Mouse (Mus musculus) heart, embryonic 10.5 days (tissue): ENCODE results near the gene Trabd2b. TPM values are rescaled to one million over a fixed set of nuclear protein-coding genes. Genes with fewer than 3 reads are reported as not detected.

Source experiments
- DNase-seq: peaks from one replicate; pipeline ENCODE4 v3.0.0-alpha.2; 2017; ENCODE audit warnings: low spot score
- H3K27ac ChIP-seq: fragments of 300-500 bp; sonication (generic); 2 replicates; pipeline ENCODE4 v1.5.1; 2016; ENCODE audit warnings: mild to moderate bottlenecking
- H3K27me3 ChIP-seq: fragments of 300-500 bp; sonication (generic); 2 replicates; pipeline ENCODE4 v1.6.1; 2016; ENCODE audit warnings: mild to moderate bottlenecking; ENCODE audit not compliant: poor library complexity, insufficient read depth, severe bottlenecking
- H3K36me3 ChIP-seq: fragments of 300-500 bp; sonication (generic); 2 replicates; pipeline ENCODE4 v1.6.1; 2016; ENCODE audit warnings: mild to moderate bottlenecking, moderate library complexity
- H3K4me1 ChIP-seq: fragments of 300-500 bp; sonication (generic); 2 replicates; pipeline ENCODE4 v1.6.1; 2016; ENCODE audit warnings: mild to moderate bottlenecking
- H3K4me3 ChIP-seq: fragments of 300-500 bp; sonication (generic); 2 replicates; pipeline ENCODE4 v1.5.1; 2016; ENCODE audit warnings: mild to moderate bottlenecking, moderate library complexity
- H3K9me3 ChIP-seq: fragments of 300-500 bp; sonication (generic); 2 replicates; pipeline ENCODE4 v1.6.1; 2016; ENCODE audit warnings: mild to moderate bottlenecking, moderate library complexity
- WGBS: fragments of 180-500 bp; shearing (Covaris S2); methylation state at CpG from one replicate; pipeline ENCODE4 v1.1.7; 2016; 5-methylcytosine and 5-hydroxymethylcytosine counted together
- polyA plus RNA-seq: library from polyadenylated mRNA; unstranded; fragments of >200 nt; fragmentation: Nextera tagmentation; extraction: Ambion mirVana; gene quantifications from 2 replicates; pipeline ENCODE4 v1.2.1, GENCODE M21; 2016

Gene Trabd2b
- 0.65 and 2.2 TPM in 2 replicates for polyA plus RNA-seq

- Histone ChIP-seq H3K9me3 (no peaks in the 10 kb centered on the region), H3K4me1 (peaks cover 29% of the 10 kb centered on the region), H3K27me3 (peaks cover 92% of the 10 kb centered on the region), H3K36me3 (no peaks in the 10 kb centered on the region), H3K27ac (peak within 1 kb of the TSS; percentile 87), H3K4me3 (peak within 1 kb of the TSS; percentile 81)
- 1% methylated on average over 61 of the region's 61 CpGs for WGBS
- no peak for DNase-seq
Measured at GRCm38 (mm10) chr4:114406355-114407101, at the start of gene Trabd2b. Gene Trabd2b, plus strand, starts transcription at chr4:114406724.

- no peak for DNase-seq
- Histone ChIP-seq H3K27ac (no peak overlapping the region), H3K4me3 (no peak overlapping the region), H3K4me1 (peaks cover 28% of the 10 kb centered on the region), H3K9me3 (no peaks in the 10 kb centered on the region), H3K36me3 (no peaks in the 10 kb centered on the region), H3K27me3 (peaks cover 10% of the 10 kb centered on the region; the same call in 1 of the 2 replicates)
- WGBS: 7% methylated on average over 4 of the region's 4 CpGs
Measured at GRCm38 (mm10) chr4:114357420-114357819, 49.1 kb upstream of the Trabd2b start.

GRCm38 (mm10) chr4:114358874-114359273, 47.6 kb upstream of the Trabd2b start:
- peaks cover 28% of the 10 kb centered on the region for H3K4me1 ChIP-seq
- H3K4me3 ChIP-seq: no peak overlapping the region
- 14% methylated on average over 2 of the region's 2 CpGs for WGBS
- no peaks in the 10 kb centered on the region for H3K36me3 ChIP-seq
- H3K27me3 ChIP-seq: peaks cover 5% of the 10 kb centered on the region
- no peak overlapping the region for H3K27ac ChIP-seq
- DNase-seq: no peak
- H3K9me3 ChIP-seq: no peaks in the 10 kb centered on the region

- Histone ChIP-seq H3K9me3 (no peaks in the 10 kb centered on the region), H3K4me1 (peaks cover 28% of the 10 kb centered on the region)
- WGBS: 73% methylated on average over 1 of the region's 1 CpGs
Measured at GRCm38 (mm10) chr4:114359818-114360217, 46.7 kb upstream of the Trabd2b start.

GRCm38 (mm10) chr4:114361336-114361735, 45.2 kb upstream of the Trabd2b start:
- Histone ChIP-seq H3K36me3 (no peaks in the 10 kb centered on the region), H3K4me3 (no peak overlapping the region), H3K4me1 (peaks cover 28% of the 10 kb centered on the region), H3K9me3 (no peaks in the 10 kb centered on the region), H3K27ac (no peak overlapping the region), H3K27me3 (peaks cover 26% of the 10 kb centered on the region)
- 70% methylated on average over 2 of the region's 2 CpGs for WGBS
- DNase-seq: no peak

More at GRCm38 (mm10) chr4:114359818-114360217, 46.7 kb upstream of the Trabd2b start:
- H3K36me3 ChIP-seq: no peaks in the 10 kb centered on the region
- no peak for DNase-seq
- no peak overlapping the region for H3K27ac ChIP-seq
- no peak overlapping the region for H3K4me3 ChIP-seq
- H3K27me3 ChIP-seq: peaks cover 10% of the 10 kb centered on the region

- Histone ChIP-seq H3K9me3 (no peaks in the 10 kb centered on the region), H3K36me3 (no peaks in the 10 kb centered on the region), H3K4me3 (no peak overlapping the region), H3K27me3 (peaks cover 51% of the 10 kb centered on the region), H3K4me1 (peaks cover 13% of the 10 kb centered on the region; the same call in 1 of the 2 replicates), H3K27ac (no peak overlapping the region)
- 62% methylated on average over 4 of the region's 4 CpGs for WGBS
- no peak for DNase-seq
Measured at GRCm38 (mm10) chr4:114365000-114365399, 41.5 kb upstream of the Trabd2b start.

- H3K4me1 ChIP-seq: peaks cover 13% of the 10 kb centered on the region; the same call in 1 of the 2 replicates
- DNase-seq: no peak
- no peak overlapping the region for H3K27ac ChIP-seq
- no peak overlapping the region for H3K4me3 ChIP-seq
- H3K27me3 ChIP-seq: peaks cover 48% of the 10 kb centered on the region
- H3K9me3 ChIP-seq: no peaks in the 10 kb centered on the region
- H3K36me3 ChIP-seq: no peaks in the 10 kb centered on the region
Measured at GRCm38 (mm10) chr4:114365595-114365994, 40.9 kb upstream of the Trabd2b start.

- Histone ChIP-seq H3K27me3 (peaks cover 47% of the 10 kb centered on the region), H3K27ac (no peak overlapping the region), H3K4me1 (peaks cover 13% of the 10 kb centered on the region; the same call in 1 of the 2 replicates), H3K9me3 (no peaks in the 10 kb centered on the region), H3K4me3 (no peak overlapping the region), H3K36me3 (no peaks in the 10 kb centered on the region)
- no peak for DNase-seq
- 69% methylated on average over 2 of the region's 2 CpGs for WGBS
Measured at GRCm38 (mm10) chr4:114367005-114367404, 39.5 kb upstream of the Trabd2b start.

- 50% methylated on average over 7 of the region's 7 CpGs for WGBS
- H3K36me3 ChIP-seq: no peaks in the 10 kb centered on the region
Measured at GRCm38 (mm10) chr4:114367840-114368239, 38.7 kb upstream of the Trabd2b start.

GRCm38 (mm10) chr4:114369591-114369990, 36.9 kb upstream of the Trabd2b start:
- DNase-seq: peak; percentile 60
- Histone ChIP-seq H3K9me3 (no peaks in the 10 kb centered on the region), H3K27ac (no peak overlapping the region), H3K36me3 (no peaks in the 10 kb centered on the region), H3K27me3 (peaks cover 47% of the 10 kb centered on the region), H3K4me3 (no peak overlapping the region), H3K4me1 (peaks cover 13% of the 10 kb centered on the region; the same call in 1 of the 2 replicates)
- 70% methylated on average over 2 of the region's 2 CpGs for WGBS

More at GRCm38 (mm10) chr4:114367840-114368239, 38.7 kb upstream of the Trabd2b start:
- peaks cover 49% of the 10 kb centered on the region for H3K27me3 ChIP-seq
- no peak for DNase-seq
- H3K27ac ChIP-seq: no peak overlapping the region
- no peak overlapping the region for H3K4me3 ChIP-seq
- peaks cover 13% of the 10 kb centered on the region; the same call in 1 of the 2 replicates for H3K4me1 ChIP-seq
- no peaks in the 10 kb centered on the region for H3K9me3 ChIP-seq

GRCm38 (mm10) chr4:114370935-114371715, 35.4 kb upstream of the Trabd2b start:
- Histone ChIP-seq H3K36me3 (no peaks in the 10 kb centered on the region), H3K4me3 (no peak overlapping the region), H3K27me3 (peaks cover 31% of the 10 kb centered on the region), H3K27ac (no peak overlapping the region), H3K9me3 (no peaks in the 10 kb centered on the region), H3K4me1 (peaks cover 16% of the 10 kb centered on the region; the same call in 1 of the 2 replicates)
- no peak for DNase-seq

GRCm38 (mm10) chr4:114372699-114373098, 33.8 kb upstream of the Trabd2b start:
- 80% methylated on average over 3 of the region's 3 CpGs for WGBS
- Histone ChIP-seq H3K4me3 (no peak overlapping the region), H3K4me1 (peaks cover 14% of the 10 kb centered on the region; the same call in 1 of the 2 replicates), H3K9me3 (no peaks in the 10 kb centered on the region), H3K27me3 (peaks cover 20% of the 10 kb centered on the region), H3K36me3 (no peaks in the 10 kb centered on the region), H3K27ac (no peak overlapping the region)
- no peak for DNase-seq

- 86% methylated on average over 1 of the region's 1 CpGs for WGBS
- no peaks in the 10 kb centered on the region for H3K9me3 ChIP-seq
- peaks cover 12% of the 10 kb centered on the region; the same call in 1 of the 2 replicates for H3K4me1 ChIP-seq
- H3K27ac ChIP-seq: no peak overlapping the region
- H3K27me3 ChIP-seq: peaks cover 24% of the 10 kb centered on the region; the same call in 1 of the 2 replicates
- no peak overlapping the region for H3K4me3 ChIP-seq
- no peak for DNase-seq
- no peaks in the 10 kb centered on the region for H3K36me3 ChIP-seq
Measured at GRCm38 (mm10) chr4:114374330-114374729, 32.2 kb upstream of the Trabd2b start.
